ENCODE assay signal across 26 mouse cellular contexts in the genomic region with DNA sequence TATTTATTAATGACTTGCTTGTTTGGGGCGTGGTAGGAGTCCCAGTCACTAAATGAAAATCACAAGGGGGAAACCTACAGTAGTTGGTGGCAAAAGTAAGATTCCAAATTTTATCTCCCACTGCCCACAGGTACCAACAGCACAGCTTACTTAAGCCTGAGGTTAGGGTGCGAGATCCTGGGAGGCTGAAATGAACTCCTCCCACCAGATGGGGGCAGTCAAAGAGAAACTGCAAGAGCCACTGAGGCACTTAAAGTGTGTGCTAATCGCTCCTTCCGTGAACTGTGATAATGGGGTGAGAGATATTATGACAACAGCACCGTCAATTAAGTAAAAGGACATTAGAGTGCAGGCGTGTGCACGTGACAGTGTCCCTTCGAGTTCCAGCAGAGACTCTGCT.
DNase-seq lines count a peak whose midpoint lies in the region; ATAC-seq and TF ChIP-seq lines count a peak whose summit lies in the region.
"Had no signal": no experiment of that assay in that cellular context is flagged by ENCODE, and none has a peak within 500 bp of the region (broad histone marks: within the 10 kb centered on the region; RNA-seq: fewer than 3 reads in every experiment).

No protein-coding gene starts in this region.

- H3K4me2 ChIP-seq in stomach, postnatal 0 days (replicated peaks; ENCODE audit: low read depth), result no peak overlapping the region
- H3K4me2 ChIP-seq: embryonic facial prominence, embryonic 12.5 days; embryonic facial prominence, embryonic 15.5 days; forebrain, embryonic 12.5 days; forebrain, embryonic 15.5 days; heart, embryonic 12.5 days; heart, embryonic 15.5 days; hindbrain, embryonic 12.5 days; hindbrain, embryonic 15.5 days had no signal

- no peaks in the 10 kb centered on the region for H3K27me3 ChIP-seq in stomach, postnatal 0 days (ENCODE audit: control insufficient read depth, insufficient read depth, low read length)
- H3K27me3 ChIP-seq: CH12.LX; embryonic facial prominence, embryonic 12.5 days; embryonic facial prominence, embryonic 15.5 days; forebrain, embryonic 12.5 days; forebrain, embryonic 15.5 days; heart, embryonic 12.5 days; heart, embryonic 15.5 days; hindbrain, embryonic 12.5 days; hindbrain, embryonic 15.5 days had no signal

- no peak overlapping the region for H3K9ac ChIP-seq in stomach, postnatal 0 days (ENCODE audit: low read length)
- H3K9ac ChIP-seq: embryonic facial prominence, embryonic 12.5 days; embryonic facial prominence, embryonic 15.5 days; forebrain, embryonic 12.5 days; forebrain, embryonic 15.5 days; heart, embryonic 12.5 days; heart, embryonic 15.5 days; hindbrain, embryonic 12.5 days; hindbrain, embryonic 15.5 days had no signal

- ATAC-seq in stomach, postnatal 0 days (ENCODE audit: low FRiP score, low TSS enrichment), result no peak
- ATAC-seq: forebrain, embryonic 15.5 days had no signal

- 0 out of 2 replicates have a peak, but pooled peaks have one; percentile 6 for TF ChIP-seq CTCF in stomach, postnatal 0 days (IDR thresholded peaks at IDR 0.05; ENCODE audit: low read depth)

- H3K36me3 ChIP-seq in stomach, postnatal 0 days (ENCODE audit: control insufficient read depth, insufficient read depth, low read length), result no peaks in the 10 kb centered on the region
- H3K36me3 ChIP-seq: embryonic facial prominence, embryonic 12.5 days; embryonic facial prominence, embryonic 15.5 days; forebrain, embryonic 12.5 days; forebrain, embryonic 15.5 days; heart, embryonic 12.5 days; heart, embryonic 15.5 days; hindbrain, embryonic 12.5 days; hindbrain, embryonic 15.5 days had no signal

- intact Hi-C loops in heart, postnatal 25 days (cut with DNase I), result no loop called here

- H3K4me1 ChIP-seq in stomach, postnatal 0 days (replicated peaks; ENCODE audit: control insufficient read depth, insufficient read depth), result no peaks in the 10 kb centered on the region
- H3K4me1 ChIP-seq: embryonic facial prominence, embryonic 12.5 days; embryonic facial prominence, embryonic 15.5 days; forebrain, embryonic 12.5 days; heart, embryonic 12.5 days; heart, embryonic 15.5 days; hindbrain, embryonic 12.5 days; hindbrain, embryonic 15.5 days had no signal

- DNase-seq in heart, adult 11 months, result peak; percentile 66
- DNase-seq in heart, postnatal 25 days (ENCODE audit: low spot score), result no peak
- DNase-seq in ES-CJ7 (ENCODE audit: low read depth, low spot score) (peak; percentile 34), R1 (ENCODE audit: low read depth, low spot score) (peak; percentile 50)
- DNase-seq in stomach, postnatal 0 days (ENCODE audit: low spot score), result no peak
- no peak for DNase-seq in thymus, postnatal 4 days
- DNase-seq in right cerebral cortex, postnatal 4 days, result no peak
- DNase-seq: adrenal gland, adult 2 months; adrenal gland, postnatal 14 days; B cell, adult 2 months; cerebellum, adult 11 months; cerebellum, adult 2 months; cerebellum, adult 9-11 months; cerebellum, postnatal 25 days; gastrocnemius, postnatal 10 days; gastrocnemius, postnatal 36 days; heart, postnatal 10 days had no signal

- no peak overlapping the region for H3K4me3 ChIP-seq in stomach, postnatal 0 days (ENCODE audit: low read depth, low read length)
- H3K4me3 ChIP-seq: embryonic facial prominence, embryonic 12.5 days; embryonic facial prominence, embryonic 15.5 days; forebrain, embryonic 12.5 days; forebrain, embryonic 15.5 days; heart, embryonic 12.5 days; heart, embryonic 15.5 days; hindbrain, embryonic 12.5 days; hindbrain, embryonic 15.5 days had no signal

- WGBS in stomach, postnatal 0 days, result 86% methylated on average over 8 of the region's 8 CpGs

- no peaks in the 10 kb centered on the region for H3K9me3 ChIP-seq in stomach, postnatal 0 days (ENCODE audit: control insufficient read depth, low read length)
- H3K9me3 ChIP-seq: embryonic facial prominence, embryonic 12.5 days; embryonic facial prominence, embryonic 15.5 days; forebrain, embryonic 15.5 days; heart, embryonic 12.5 days; hindbrain, embryonic 15.5 days had no signal

- no peak overlapping the region for H3K27ac ChIP-seq in stomach, postnatal 0 days (replicated peaks)
- H3K27ac ChIP-seq: embryonic facial prominence, embryonic 12.5 days; embryonic facial prominence, embryonic 15.5 days; forebrain, embryonic 12.5 days; forebrain, embryonic 15.5 days; heart, embryonic 15.5 days; hindbrain, embryonic 12.5 days; hindbrain, embryonic 15.5 days had no signal

- no peak for TF ChIP-seq EP300 in stomach, postnatal 0 days (optimal IDR thresholded peaks at IDR 0.05)

Comparison
In these comparisons a context has a peak if more than half of its experiments do, and no peak if none do; other contexts are left out.
1. DNase-seq: peak in heart, adult 11 months (single experiment), ES-CJ7 (single experiment) and R1 (single experiment); none in heart, postnatal 25 days (single experiment), stomach, postnatal 0 days (single experiment), thymus, postnatal 4 days (single experiment) and right cerebral cortex, postnatal 4 days (single experiment).